Mouse (Mus musculus): ENCODE measurements at regions not wholly inside any gene's neighbourhood (a gene's known extent, or its start where the extent isn't known, plus 50 kb on each side); places are given as distances from the start of the nearest gene placed in this dataset.
A peak's percentile ranks its signal among the peaks of the same experiment; 100 is the strongest.

- Histone ChIP-seq H3K4me1 (ENCODE audit: control insufficient read depth, insufficient read depth, low read length) (no peaks in the 10 kb centered on the region), H3K36me3 (replicated peaks; ENCODE audit: control insufficient read depth, insufficient read depth, low read depth, low read length) (no peaks in the 10 kb centered on the region), H3K4me2 (ENCODE audit: low read depth, low read length) (no peak overlapping the region), H3K27ac (replicated peaks; ENCODE audit: low read depth, low read length) (no peak overlapping the region), H3K9ac (replicated peaks; ENCODE audit: low read length) (no peak overlapping the region), H3K4me3 (ENCODE audit: low read depth, low read length) (no peak overlapping the region), H3K9me3 (replicated peaks; ENCODE audit: control insufficient read depth, low read length) (no peaks in the 10 kb centered on the region), H3K27me3 (ENCODE audit: control insufficient read depth, insufficient read depth, low read length) (no peaks in the 10 kb centered on the region)
- DNase-seq (ENCODE audit: low spot score) (no peak), ATAC-seq (replicated peaks; ENCODE audit: insufficient number of reproducible peaks, low FRiP score, low TSS enrichment, low read depth) (no peak)
- WGBS: 85% methylated on average over 4 of the region's 4 CpGs
These were observed 189.5 kb downstream of the Zfp462 start for GRCm38 (mm10) chr4:55134339-55134738.

DNA sequence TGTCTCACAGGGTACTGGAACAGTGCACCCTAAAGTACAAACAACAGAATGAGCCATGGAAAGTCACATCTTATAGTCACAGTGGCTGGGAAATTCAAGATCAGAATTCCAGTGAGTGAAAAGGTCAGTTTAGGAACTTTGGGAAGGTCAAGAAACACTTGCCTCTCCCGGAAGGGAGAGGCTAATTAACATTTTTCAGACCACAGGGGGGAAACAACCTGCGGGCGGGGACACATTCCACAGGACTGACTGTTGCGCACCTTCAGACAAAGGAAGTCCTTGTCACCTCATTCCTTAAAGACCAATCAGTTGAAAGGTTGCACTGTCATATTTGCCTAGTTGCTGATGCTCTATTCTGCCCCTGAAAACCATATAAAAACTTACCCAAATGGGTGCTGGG lies 189.9 kb downstream of the Zfp462 start:
- no peaks in the 10 kb centered on the region for H3K4me1 ChIP-seq (ENCODE audit: control insufficient read depth, insufficient read depth, low read length)
- no peak overlapping the region for H3K27ac ChIP-seq (replicated peaks; ENCODE audit: low read depth, low read length)
- no peaks in the 10 kb centered on the region for H3K27me3 ChIP-seq (ENCODE audit: control insufficient read depth, insufficient read depth, low read length)
- no peaks in the 10 kb centered on the region for H3K36me3 ChIP-seq (replicated peaks; ENCODE audit: control insufficient read depth, insufficient read depth, low read depth, low read length)
- H3K9ac ChIP-seq (replicated peaks; ENCODE audit: low read length): no peak overlapping the region
- no peak overlapping the region for H3K4me2 ChIP-seq (ENCODE audit: low read depth, low read length)
- WGBS: 38% methylated on average over 4 of the region's 4 CpGs
- DNase-seq (ENCODE audit: low spot score) (no peak), ATAC-seq (replicated peaks; ENCODE audit: insufficient number of reproducible peaks, low FRiP score, low TSS enrichment, low read depth) (no peak)
- no peaks in the 10 kb centered on the region for H3K9me3 ChIP-seq (replicated peaks; ENCODE audit: control insufficient read depth, low read length)
- H3K4me3 ChIP-seq (ENCODE audit: low read depth, low read length): no peak overlapping the region

DNA sequence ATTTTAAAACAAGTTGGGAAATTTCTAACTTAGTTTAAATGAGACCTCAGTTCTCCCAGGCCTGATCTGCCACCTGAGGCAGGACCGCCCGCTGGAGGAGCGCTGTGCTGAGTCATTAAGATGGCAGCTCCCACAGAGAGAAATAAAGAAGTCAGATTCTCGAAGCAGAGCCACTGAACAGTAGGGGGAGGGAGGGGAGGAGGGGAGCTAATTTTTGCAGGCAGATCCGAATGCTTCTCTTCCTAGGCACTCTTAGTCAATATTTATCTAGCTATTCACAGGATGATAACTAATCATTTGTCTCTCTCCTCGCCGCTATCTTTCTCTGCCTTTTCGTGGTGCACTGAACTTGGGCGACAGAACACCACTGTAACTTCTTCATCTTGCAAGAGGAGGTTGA lies 191.4 kb downstream of the Zfp462 start:
- H3K27ac ChIP-seq (replicated peaks; ENCODE audit: low read depth, low read length): no peak overlapping the region
- H3K9ac ChIP-seq (replicated peaks; ENCODE audit: low read length): no peak overlapping the region
- H3K36me3 ChIP-seq (replicated peaks; ENCODE audit: control insufficient read depth, insufficient read depth, low read depth, low read length): no peaks in the 10 kb centered on the region
- no peaks in the 10 kb centered on the region for H3K27me3 ChIP-seq (ENCODE audit: control insufficient read depth, insufficient read depth, low read length)
- H3K4me1 ChIP-seq (ENCODE audit: control insufficient read depth, insufficient read depth, low read length): no peaks in the 10 kb centered on the region
- ATAC-seq (replicated peaks; ENCODE audit: insufficient number of reproducible peaks, low FRiP score, low TSS enrichment, low read depth) (no peak), DNase-seq (ENCODE audit: low spot score) (peak; percentile 47)
- H3K4me3 ChIP-seq (ENCODE audit: low read depth, low read length): no peak overlapping the region
- no peak overlapping the region for H3K4me2 ChIP-seq (ENCODE audit: low read depth, low read length)
- H3K9me3 ChIP-seq (replicated peaks; ENCODE audit: control insufficient read depth, low read length): no peaks in the 10 kb centered on the region
- 22% methylated on average over 9 of the region's 9 CpGs for WGBS

GRCm38 (mm10) chr4:55137781-55138394 lies 193.0 kb downstream of the Zfp462 start:
- Histone ChIP-seq H3K27ac (replicated peaks; ENCODE audit: low read depth, low read length) (no peak overlapping the region), H3K4me1 (ENCODE audit: control insufficient read depth, insufficient read depth, low read length) (no peaks in the 10 kb centered on the region), H3K4me3 (ENCODE audit: low read depth, low read length) (no peak overlapping the region), H3K36me3 (replicated peaks; ENCODE audit: control insufficient read depth, insufficient read depth, low read depth, low read length) (no peaks in the 10 kb centered on the region), H3K9me3 (replicated peaks; ENCODE audit: control insufficient read depth, low read length) (no peaks in the 10 kb centered on the region), H3K27me3 (ENCODE audit: control insufficient read depth, insufficient read depth, low read length) (no peaks in the 10 kb centered on the region), H3K9ac (replicated peaks; ENCODE audit: low read length) (no peak overlapping the region), H3K4me2 (ENCODE audit: low read depth, low read length) (no peak overlapping the region)
- ATAC-seq (replicated peaks; ENCODE audit: insufficient number of reproducible peaks, low FRiP score, low TSS enrichment, low read depth): no peak
- no peak for DNase-seq (ENCODE audit: low spot score)
- 89% methylated on average over 2 of the region's 2 CpGs for WGBS

GRCm38 (mm10) chr4:55141317-55141716 lies 196.5 kb downstream of the Zfp462 start:
- Histone ChIP-seq H3K4me2 (ENCODE audit: low read depth, low read length) (no peak overlapping the region), H3K4me3 (ENCODE audit: low read depth, low read length) (no peak overlapping the region), H3K9ac (replicated peaks; ENCODE audit: low read length) (no peak overlapping the region), H3K36me3 (replicated peaks; ENCODE audit: control insufficient read depth, insufficient read depth, low read depth, low read length) (no peaks in the 10 kb centered on the region), H3K9me3 (replicated peaks; ENCODE audit: control insufficient read depth, low read length) (no peaks in the 10 kb centered on the region), H3K27me3 (ENCODE audit: control insufficient read depth, insufficient read depth, low read length) (no peaks in the 10 kb centered on the region), H3K27ac (replicated peaks; ENCODE audit: low read depth, low read length) (no peak overlapping the region), H3K4me1 (ENCODE audit: control insufficient read depth, insufficient read depth, low read length) (no peaks in the 10 kb centered on the region)
- DNase-seq (ENCODE audit: low spot score) (no peak), ATAC-seq (replicated peaks; ENCODE audit: insufficient number of reproducible peaks, low FRiP score, low TSS enrichment, low read depth) (no peak)

- no peak for ATAC-seq (replicated peaks; ENCODE audit: insufficient number of reproducible peaks, low FRiP score, low TSS enrichment, low read depth)
- Histone ChIP-seq H3K4me3 (ENCODE audit: low read depth, low read length) (no peak overlapping the region), H3K27ac (replicated peaks; ENCODE audit: low read depth, low read length) (no peak overlapping the region), H3K9me3 (replicated peaks; ENCODE audit: control insufficient read depth, low read length) (no peaks in the 10 kb centered on the region), H3K36me3 (replicated peaks; ENCODE audit: control insufficient read depth, insufficient read depth, low read depth, low read length) (no peaks in the 10 kb centered on the region), H3K9ac (replicated peaks; ENCODE audit: low read length) (no peak overlapping the region), H3K4me1 (ENCODE audit: control insufficient read depth, insufficient read depth, low read length) (no peaks in the 10 kb centered on the region), H3K27me3 (ENCODE audit: control insufficient read depth, insufficient read depth, low read length) (no peaks in the 10 kb centered on the region), H3K4me2 (ENCODE audit: low read depth, low read length) (no peak overlapping the region)
- 80% methylated on average over 8 of the region's 8 CpGs for WGBS
- DNase-seq (ENCODE audit: low spot score): no peak
These were observed 197.3 kb downstream of the Zfp462 start for GRCm38 (mm10) chr4:55141923-55142732.

DNA sequence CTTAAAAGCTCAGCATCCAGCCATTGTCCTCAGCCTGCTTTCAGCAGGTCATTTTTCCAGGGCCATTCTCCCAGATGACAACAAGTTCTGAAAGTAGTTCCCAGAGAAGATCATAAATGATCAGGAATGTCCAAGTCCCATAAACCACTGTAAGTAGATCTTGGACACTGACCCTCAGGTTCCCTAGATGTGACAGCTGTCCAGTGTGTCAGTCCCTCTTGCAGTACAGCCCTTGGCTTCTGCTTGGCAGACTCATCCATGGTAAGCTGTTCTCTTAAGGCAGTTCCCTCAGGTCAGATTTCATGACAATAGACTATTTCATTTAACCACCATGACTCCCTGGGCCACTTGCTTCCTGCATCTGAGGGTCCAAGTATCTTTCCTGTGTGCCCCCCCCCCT lies 198.6 kb downstream of the Zfp462 start:
- Histone ChIP-seq H3K36me3 (replicated peaks; ENCODE audit: control insufficient read depth, insufficient read depth, low read depth, low read length) (no peaks in the 10 kb centered on the region), H3K27ac (replicated peaks; ENCODE audit: low read depth, low read length) (no peak overlapping the region), H3K9ac (replicated peaks; ENCODE audit: low read length) (no peak overlapping the region), H3K9me3 (replicated peaks; ENCODE audit: control insufficient read depth, low read length) (no peaks in the 10 kb centered on the region), H3K27me3 (ENCODE audit: control insufficient read depth, insufficient read depth, low read length) (no peaks in the 10 kb centered on the region), H3K4me3 (ENCODE audit: low read depth, low read length) (no peak overlapping the region), H3K4me2 (ENCODE audit: low read depth, low read length) (no peak overlapping the region), H3K4me1 (ENCODE audit: control insufficient read depth, insufficient read depth, low read length) (no peaks in the 10 kb centered on the region)
- DNase-seq (ENCODE audit: low spot score) (no peak), ATAC-seq (replicated peaks; ENCODE audit: insufficient number of reproducible peaks, low FRiP score, low TSS enrichment, low read depth) (no peak)

DNA sequence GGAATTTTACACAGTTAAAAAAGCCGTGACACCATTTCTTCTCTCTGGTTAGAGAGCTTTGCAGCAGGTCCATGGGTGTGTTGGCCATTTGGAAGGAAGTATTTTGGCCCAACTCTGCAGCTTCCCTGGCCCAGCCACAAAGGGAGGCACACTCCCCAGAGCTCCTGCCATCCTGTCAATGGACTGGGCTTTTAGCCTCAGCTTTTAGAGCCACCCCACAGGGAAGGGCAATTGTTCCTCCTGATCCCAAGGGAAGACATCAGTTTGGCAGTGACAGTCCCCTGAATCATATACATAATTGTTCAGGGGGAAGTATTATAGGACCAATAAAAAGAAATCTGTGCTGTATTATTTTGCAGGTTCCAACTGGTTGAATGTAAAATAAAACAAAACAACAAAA lies 200.1 kb downstream of the Zfp462 start:
- H3K36me3 ChIP-seq (replicated peaks; ENCODE audit: control insufficient read depth, insufficient read depth, low read depth, low read length): no peaks in the 10 kb centered on the region
- no peak overlapping the region for H3K9ac ChIP-seq (replicated peaks; ENCODE audit: low read length)
- H3K27me3 ChIP-seq (ENCODE audit: control insufficient read depth, insufficient read depth, low read length): no peaks in the 10 kb centered on the region
- no peak overlapping the region for H3K4me2 ChIP-seq (ENCODE audit: low read depth, low read length)
- no peak for ATAC-seq (replicated peaks; ENCODE audit: insufficient number of reproducible peaks, low FRiP score, low TSS enrichment, low read depth)
- no peaks in the 10 kb centered on the region for H3K9me3 ChIP-seq (replicated peaks; ENCODE audit: control insufficient read depth, low read length)
- 66% methylated on average over 1 of the region's 1 CpGs for WGBS
- DNase-seq (ENCODE audit: low spot score): no peak
- no peaks in the 10 kb centered on the region for H3K4me1 ChIP-seq (ENCODE audit: control insufficient read depth, insufficient read depth, low read length)
- no peak overlapping the region for H3K4me3 ChIP-seq (ENCODE audit: low read depth, low read length)
- H3K27ac ChIP-seq (replicated peaks; ENCODE audit: low read depth, low read length): no peak overlapping the region
